Mouse (Mus musculus) lung, postnatal 4 days (tissue): Measurements from ENCODE around the gene Tet3.

Source experiments
- DNase-seq, 2 experiments: peaks; one replicate each; pipeline ENCODE4 v3.0.0; 2021

Tet3 gene

GRCm38 (mm10) chr6:83439781-83440180 lies 19.1 kb downstream of the Tet3 start:
- no peak for DNase-seq

GRCm38 (mm10) chr6:83439119-83439767 lies 19.6 kb downstream of the Tet3 start:
- DNase-seq, result no peak

- no peak for DNase-seq
These were observed 20.3 kb downstream of the Tet3 start for GRCm38 (mm10) chr6:83438584-83438983.

GRCm38 (mm10) chr6:83437802-83438201 lies 21.1 kb downstream of the Tet3 start:
- DNase-seq, result no peak

- no peak for DNase-seq
These were observed 21.7 kb downstream of the Tet3 start for GRCm38 (mm10) chr6:83437225-83437624.

GRCm38 (mm10) chr6:83436547-83436946 lies 22.3 kb downstream of the Tet3 start:
- DNase-seq, result no peak

GRCm38 (mm10) chr6:83435174-83435573 lies 23.7 kb downstream of the Tet3 start:
- DNase-seq, result peak in 1 of 2 experiments; percentile 26

GRCm38 (mm10) chr6:83433546-83433945 lies 25.3 kb downstream of the Tet3 start:
- peak in 1 of 2 experiments; percentile 27 for DNase-seq

GRCm38 (mm10) chr6:83432966-83433365 lies 25.9 kb downstream of the Tet3 start:
- DNase-seq, result no peak

- DNase-seq, result peak; percentile 39 to 65
These were observed 30.7 kb downstream of the Tet3 start for GRCm38 (mm10) chr6:83427968-83428731.

- DNase-seq, result peak in 1 of 2 experiments; percentile 21
These were observed 31.4 kb downstream of the Tet3 start for GRCm38 (mm10) chr6:83427512-83427911.

GRCm38 (mm10) chr6:83426576-83426975 lies 32.3 kb downstream of the Tet3 start:
- DNase-seq, result no peak

- no peak for DNase-seq
These were observed 34.9 kb downstream of the Tet3 start for GRCm38 (mm10) chr6:83424053-83424404.

- DNase-seq, result no peak
These were observed 35.4 kb downstream of the Tet3 start for GRCm38 (mm10) chr6:83423400-83424052.

- DNase-seq, result peak; percentile 65 to 75
These were observed 36.8 kb downstream of the Tet3 start for GRCm38 (mm10) chr6:83421866-83422649.

GRCm38 (mm10) chr6:83419516-83419915 lies 39.4 kb downstream of the Tet3 start:
- DNase-seq, result peak in 1 of 2 experiments; percentile 30

GRCm38 (mm10) chr6:83417531-83417930 lies 41.4 kb downstream of the Tet3 start:
- DNase-seq, result peak in 1 of 2 experiments; percentile 22

- DNase-seq, result no peak
These were observed 41.8 kb downstream of the Tet3 start for GRCm38 (mm10) chr6:83417104-83417502.

- peak in 1 of 2 experiments; percentile 55 for DNase-seq
These were observed 42.4 kb downstream of the Tet3 start for GRCm38 (mm10) chr6:83416261-83417103.

- peak in 1 of 2 experiments; percentile 38 for DNase-seq
These were observed 43.4 kb downstream of the Tet3 start for GRCm38 (mm10) chr6:83415356-83415940.

GRCm38 (mm10) chr6:83414601-83415355 lies 44.1 kb downstream of the Tet3 start:
- no peak for DNase-seq
